Mouse (Mus musculus) ES-E14 (cell line): Measurements from ENCODE around the gene Arl15. TPM values are rescaled to one million over a fixed set of nuclear protein-coding genes. Genes with fewer than 3 reads are reported as not detected.

Experiments used
- DNase-seq: peaks from one replicate; pipeline ENCODE4 v3.0.0-alpha.2; 2013; ENCODE audit warnings: low read depth, low spot score
- H3K27ac ChIP-seq: 2 replicates; pipeline ENCODE4 v1.5.1; 2012; ENCODE audit warnings: low read depth, mild to moderate bottlenecking, low read length, moderate library complexity, mixed read lengths; ENCODE audit not compliant: poor library complexity, insufficient read depth, severe bottlenecking
- H3K36me3 ChIP-seq: 2 replicates; pipeline ENCODE4 v1.6.1; 2012; ENCODE audit warnings: mild to moderate bottlenecking, low read length, moderate library complexity, mixed read lengths; ENCODE audit not compliant: control insufficient read depth, poor library complexity, insufficient read depth, severe bottlenecking
- H3K4me1 ChIP-seq, 2 experiments: fragments of 150-350 bp in 1 of 2; sonication (generic) in 1 of 2; 2 replicates each; pipeline ENCODE4 v1.6.1; 2012; ENCODE audit warnings: low read length in 2 of 2, mild to moderate bottlenecking in 1 of 2, mixed read lengths in 1 of 2; ENCODE audit not compliant: control insufficient read depth in 2 of 2, insufficient read depth in 2 of 2, poor library complexity in 1 of 2
- H3K4me3 ChIP-seq, 2 experiments: fragments of 150-350 bp in 1 of 2; sonication (generic) in 1 of 2; 2 replicates each; pipeline ENCODE4 v1.5.1; 2012; ENCODE audit warnings: low read length in 2 of 2, low read depth in 1 of 2, mild to moderate bottlenecking in 1 of 2, mixed read lengths in 1 of 2; ENCODE audit not compliant: insufficient read depth in 1 of 2, poor library complexity in 1 of 2, severe bottlenecking in 1 of 2
- H3K9ac ChIP-seq: 2 replicates; pipeline ENCODE4 v1.6.1; 2012; ENCODE audit warnings: low read depth, mild to moderate bottlenecking, low read length, mixed read lengths; ENCODE audit not compliant: poor library complexity, insufficient read depth, severe bottlenecking
- H3K9me3 ChIP-seq: fragments of 150-350 bp; sonication (generic); 2 replicates; pipeline ENCODE4 v1.6.1; 2012; ENCODE audit warnings: low read depth, mild to moderate bottlenecking, low read length; ENCODE audit not compliant: control insufficient read depth, insufficient read depth
- CHD2 ChIP-seq: IDR thresholded peaks from 2 replicates; pipeline ENCODE4 v1.6.1; 2014; ENCODE audit warnings: mild to moderate bottlenecking, low read depth, low read length, inconsistent platforms
- HCFC1 ChIP-seq: IDR thresholded peaks from 2 replicates; pipeline ENCODE4 v1.6.1; 2012; ENCODE audit warnings: low read length, inconsistent platforms, borderline replicate concordance; ENCODE audit not compliant: insufficient read depth
- MAFK ChIP-seq: IDR thresholded peaks from 2 replicates; pipeline ENCODE4 v1.6.1; 2014; ENCODE audit warnings: mild to moderate bottlenecking, low read depth, low read length, inconsistent platforms; ENCODE audit not compliant: insufficient read depth
- ZC3H11A ChIP-seq: IDR thresholded peaks from 2 replicates; pipeline ENCODE4 v1.6.1; 2012; ENCODE audit warnings: low read depth, mild to moderate bottlenecking, inconsistent platforms, low read length, borderline replicate concordance
- ZNF384 ChIP-seq: IDR thresholded peaks from 2 replicates; pipeline ENCODE4 v1.6.1; 2012; ENCODE audit warnings: low read depth, low read length, inconsistent platforms
- in situ Hi-C, 2 experiments: fragments of 600-800 bp; cut with MboI; formaldehyde crosslinking; loops; one replicate each; pipeline ENCODE4 v1.15.1; 2025; ENCODE audit warnings: low sequenced_read_pairs in 2 of 2, inconsistent platforms in 1 of 2; ENCODE audit not compliant: unreplicated experiment in 2 of 2
- total RNA-seq: library from RNA; depleted of rRNA; stranded (reverse); fragments of 300-350 nt; gene quantifications from 2 replicates; pipeline ENCODE4 v1.2.3, GENCODE M21; 2012

Arl15 gene
- total RNA-seq, 1 experiment: 15.1 TPM

DNA sequence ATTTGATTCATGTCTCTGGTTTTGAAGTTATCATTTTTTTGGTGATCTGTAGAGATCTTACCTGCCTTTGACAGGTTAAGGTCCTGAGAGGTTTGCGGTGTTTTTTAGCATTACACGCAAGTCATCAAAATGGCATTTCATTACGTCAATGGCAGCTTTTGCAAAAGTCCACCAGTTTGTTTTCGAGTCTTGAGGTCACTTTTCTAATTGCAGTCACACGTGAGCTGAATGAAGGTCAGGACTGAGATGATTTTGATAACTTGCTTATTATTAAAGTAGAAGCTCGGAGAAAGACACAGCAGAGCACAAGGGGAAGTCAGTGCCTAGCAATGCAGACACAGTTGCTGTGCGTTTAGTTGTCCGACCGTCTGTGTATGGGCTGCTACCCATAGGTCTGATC, 8.3 kb downstream of the Arl15 start:
- Histone ChIP-seq H3K4me3 (no peak overlapping the region), H3K4me1 (peaks cover 0 to 2% of the 10 kb centered on the region in 2 experiments; a peak in 1 of 4 replicates)

DNA sequence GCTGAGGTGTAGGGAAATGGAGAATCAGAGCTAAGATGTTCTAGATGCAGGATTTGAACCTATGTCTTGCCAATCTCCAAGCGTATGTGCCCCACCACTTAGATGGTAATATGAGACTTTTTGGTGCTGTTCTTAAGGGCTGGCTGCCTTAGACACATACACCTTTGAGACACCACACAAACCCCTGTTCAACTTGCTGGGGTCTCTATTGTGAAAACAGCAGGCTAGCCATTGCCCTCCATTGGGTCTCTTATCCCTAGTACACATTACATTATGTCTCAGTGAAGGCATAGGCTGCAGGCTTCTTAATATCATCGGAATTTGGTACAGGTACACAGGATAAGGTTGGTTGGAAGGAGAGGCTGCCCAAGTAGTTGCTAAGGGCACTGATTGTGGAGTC, 16.8 kb downstream of the Arl15 start:
- H3K9me3 ChIP-seq: no peaks in the 10 kb centered on the region
- in situ Hi-C loops: no loop called here
- H3K36me3 ChIP-seq: no peaks in the 10 kb centered on the region
- no peak overlapping the region for H3K27ac ChIP-seq
- peaks cover 5 to 14% of the 10 kb centered on the region in 2 experiments; a peak in 2 of 4 replicates for H3K4me1 ChIP-seq
- no peak overlapping the region for H3K4me3 ChIP-seq
- no peak for TF ChIP-seq MAFK
- no peak for TF ChIP-seq HCFC1
- TF ChIP-seq ZC3H11A: no peak
- no peak for TF ChIP-seq ZNF384
- no peak for TF ChIP-seq CHD2
- H3K9ac ChIP-seq: no peak overlapping the region
- DNase-seq: no peak

More for the DNA sequence above, 8.3 kb downstream of the Arl15 start:
- in situ Hi-C loops: no loop called here
- Histone ChIP-seq H3K9me3 (no peaks in the 10 kb centered on the region), H3K9ac (no peak overlapping the region), H3K36me3 (no peaks in the 10 kb centered on the region), H3K27ac (no peak overlapping the region)
- TF ChIP-seq HCFC1 (no peak), CHD2 (no peak), ZC3H11A (no peak), MAFK (no peak), ZNF384 (no peak)
- DNase-seq: no peak

DNA sequence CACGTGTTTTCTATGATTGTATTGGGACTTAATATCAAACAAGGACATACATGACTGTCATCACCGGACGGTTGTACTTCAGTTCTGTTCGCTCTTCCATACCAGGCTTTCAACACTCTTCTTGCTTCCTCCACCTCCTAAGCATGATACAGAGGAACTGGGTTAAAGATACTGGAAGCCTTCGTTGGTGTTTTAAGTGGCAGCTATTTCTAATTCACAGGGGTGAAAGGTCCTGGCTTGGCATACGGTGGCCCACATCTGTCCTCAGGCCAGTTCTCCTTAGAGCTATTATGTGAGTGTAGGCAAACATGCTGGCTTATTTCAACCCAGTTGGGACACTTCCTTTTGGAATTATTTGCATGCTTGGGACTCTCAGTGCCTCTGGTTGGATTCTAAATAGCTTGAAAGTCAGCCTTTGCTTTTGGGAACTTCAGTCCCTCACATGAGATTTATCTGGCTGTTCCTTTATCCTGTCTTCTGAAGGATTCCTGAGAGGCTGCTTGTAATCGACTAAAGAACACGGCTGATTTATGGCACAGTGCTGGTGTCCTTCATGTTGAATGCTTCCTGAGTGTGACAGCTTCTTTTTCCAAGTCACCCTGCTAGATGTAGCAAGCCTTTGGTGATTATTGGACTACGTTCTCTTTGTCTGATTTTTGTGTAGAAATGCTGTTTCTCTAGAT, 17.7 kb downstream of the Arl15 start:
- Histone ChIP-seq H3K27ac (no peak overlapping the region), H3K36me3 (no peaks in the 10 kb centered on the region), H3K4me3 (no peak overlapping the region), H3K9me3 (no peaks in the 10 kb centered on the region), H3K9ac (no peak overlapping the region), H3K4me1 (peaks cover 5 to 23% of the 10 kb centered on the region in 2 experiments; a peak in 2 of 4 replicates)
- in situ Hi-C loops: no loop called here
- no peak for DNase-seq
- TF ChIP-seq ZC3H11A (no peak), ZNF384 (no peak), MAFK (no peak), HCFC1 (no peak), CHD2 (no peak)

- Histone ChIP-seq H3K9ac (no peak overlapping the region), H3K36me3 (no peaks in the 10 kb centered on the region), H3K4me1 (peaks cover 5 to 25% of the 10 kb centered on the region in 2 experiments; a peak in 2 of 4 replicates), H3K4me3 (no peak overlapping the region), H3K9me3 (no peaks in the 10 kb centered on the region), H3K27ac (no peak overlapping the region)
- no peak for TF ChIP-seq CHD2
- TF ChIP-seq MAFK: no peak
- TF ChIP-seq HCFC1: no peak
- no peak for TF ChIP-seq ZNF384
- no peak for DNase-seq
- in situ Hi-C loops: no loop called here
These were observed 18.3 kb downstream of the Arl15 start for GRCm38 (mm10) chr13:113812593-113812975.

GRCm38 (mm10) chr13:113814121-113814520, 19.8 kb downstream of the Arl15 start:
- Histone ChIP-seq H3K9me3 (no peaks in the 10 kb centered on the region), H3K27ac (no peak overlapping the region), H3K9ac (no peak overlapping the region), H3K4me3 (no peak overlapping the region), H3K36me3 (no peaks in the 10 kb centered on the region), H3K4me1 (peaks cover 7 to 25% of the 10 kb centered on the region in 2 experiments; a peak in 2 of 4 replicates)
- DNase-seq: no peak
- TF ChIP-seq HCFC1 (no peak), ZNF384 (no peak), MAFK (no peak), CHD2 (no peak), ZC3H11A (no peak)
- in situ Hi-C loops: no loop called here
